Mouse (Mus musculus) MEL (cell line): Measurements from ENCODE around the gene Ptpa. TPM values are rescaled to one million over a fixed set of nuclear protein-coding genes. Genes with fewer than 3 reads are reported as not detected.

Experiments
- DNase-seq: peaks from one replicate; pipeline ENCODE4 v3.0.0; 2011; ENCODE audit warnings: low read depth, low spot score
- H3K27ac ChIP-seq: 2 replicates; pipeline ENCODE4 v1.5.1; 2012; ENCODE audit warnings: low read depth, mild to moderate bottlenecking, control low read depth, low read length, moderate library complexity; ENCODE audit not compliant: control insufficient read depth
- H3K27me3 ChIP-seq, 2 experiments: fragments of 150-350 bp in 1 of 2; sonication (generic) in 1 of 2; 2 replicates each; pipeline ENCODE4 v1.6.1; 2012; ENCODE audit warnings: low read length in 2 of 2, mild to moderate bottlenecking in 2 of 2, improper control_type of control experiment in 1 of 2, moderate library complexity in 1 of 2; ENCODE audit not compliant: insufficient read depth in 2 of 2, control insufficient read depth in 1 of 2
- H3K36me3 ChIP-seq, 2 experiments: 2 replicates each; pipeline ENCODE4 v1.6.1; 2012 to 2014; ENCODE audit warnings: low read length in 2 of 2, improper control_type of control experiment in 1 of 2, inconsistent platforms in 1 of 2, mild to moderate bottlenecking in 1 of 2; ENCODE audit not compliant: insufficient read depth in 2 of 2, control insufficient read depth in 1 of 2
- H3K4me1 ChIP-seq, 2 experiments: fragments of 150-350 bp in 1 of 2; sonication (generic) in 1 of 2; 2 replicates each; pipeline ENCODE4 v1.6.1; 2012; ENCODE audit warnings: low read length in 2 of 2, improper control_type of control experiment in 1 of 2, mild to moderate bottlenecking in 1 of 2; ENCODE audit not compliant: insufficient read depth in 2 of 2, control insufficient read depth in 1 of 2
- H3K4me3 ChIP-seq, 2 experiments: fragments of 150-350 bp in 1 of 2; sonication (generic) in 1 of 2; 2 replicates each; pipeline ENCODE4 v1.5.1; 2012; ENCODE audit warnings: low read depth in 2 of 2, low read length in 2 of 2, mild to moderate bottlenecking in 2 of 2, moderate library complexity in 2 of 2, control low read depth in 1 of 2, improper control_type of control experiment in 1 of 2; ENCODE audit not compliant: control insufficient read depth in 1 of 2, insufficient read depth in 1 of 2
- H3K79me2 ChIP-seq: 2 replicates; pipeline ENCODE4 v1.6.1; 2012; ENCODE audit warnings: mild to moderate bottlenecking, low read length, moderate library complexity; ENCODE audit not compliant: control insufficient read depth, poor library complexity, insufficient read depth
- H3K9ac ChIP-seq: 2 replicates; pipeline ENCODE4 v1.6.1; 2012; ENCODE audit warnings: low read depth, mild to moderate bottlenecking, control low read depth, low read length, moderate library complexity; ENCODE audit not compliant: control insufficient read depth, poor library complexity, severe bottlenecking
- H3K9me3 ChIP-seq: fragments of 150-350 bp; sonication (generic); replicated peaks from 2 replicates; pipeline ENCODE4 v1.6.1; 2012; ENCODE audit warnings: mild to moderate bottlenecking, low read length, improper control_type of control experiment, moderate library complexity; ENCODE audit not compliant: insufficient read depth
- BHLHE40 ChIP-seq: IDR thresholded peaks from 2 replicates; pipeline ENCODE4 v1.6.1; 2012; ENCODE audit warnings: low read depth, mild to moderate bottlenecking, inconsistent platforms, low read length, improper control_type of control experiment, borderline replicate concordance
- CHD1 ChIP-seq: IDR thresholded peaks from 2 replicates; pipeline ENCODE4 v1.6.1; 2012; ENCODE audit warnings: low read depth, mild to moderate bottlenecking, inconsistent platforms, low read length, improper control_type of control experiment
- CHD2 ChIP-seq: IDR thresholded peaks from 2 replicates; pipeline ENCODE4 v1.6.1; 2011; ENCODE audit warnings: low read length, improper control_type of control experiment
- CTCF ChIP-seq, 3 experiments: IDR thresholded peaks in 2 of 3; conservative IDR thresholded peaks in 1 of 3; 2 replicates each; pipeline ENCODE4 v1.5.1; 2011 to 2012; ENCODE audit warnings: low read length in 3 of 3, low read depth in 2 of 3, mild to moderate bottlenecking in 2 of 3, improper control_type of control experiment in 1 of 3, inconsistent platforms in 1 of 3, mixed read lengths in 1 of 3, moderate library complexity in 1 of 3; ENCODE audit not compliant: control insufficient read depth in 1 of 3, insufficient read depth in 1 of 3, poor library complexity in 1 of 3, severe bottlenecking in 1 of 3
- EP300 ChIP-seq, 2 experiments: IDR thresholded peaks; 2 replicates each; pipeline ENCODE4 v1.6.1; 2011; ENCODE audit warnings: improper control_type of control experiment in 2 of 2, low read length in 2 of 2, low read depth in 1 of 2, mild to moderate bottlenecking in 1 of 2
- GABPA ChIP-seq: IDR thresholded peaks from 2 replicates; pipeline ENCODE4 v1.6.1; 2012; ENCODE audit warnings: low read depth, mild to moderate bottlenecking, inconsistent platforms, low read length, improper control_type of control experiment, moderate library complexity
- GATA1 ChIP-seq: IDR thresholded peaks from 2 replicates; pipeline ENCODE4 v1.6.1; 2011; ENCODE audit warnings: low read depth, low read length, improper control_type of control experiment
- JUND ChIP-seq: IDR thresholded peaks from 2 replicates; pipeline ENCODE4 v1.6.1; 2011; ENCODE audit warnings: low read depth, mild to moderate bottlenecking, improper control_type of control experiment, low read length
- KAT2A ChIP-seq: conservative IDR thresholded peaks from 2 replicates; pipeline ENCODE4 v1.6.1; 2012; ENCODE audit warnings: low read depth, low read length, improper control_type of control experiment, inconsistent platforms
- MAZ ChIP-seq: IDR thresholded peaks from 2 replicates; pipeline ENCODE4 v1.6.1; 2012; ENCODE audit warnings: low read depth, mild to moderate bottlenecking, inconsistent platforms, low read length, improper control_type of control experiment
- MEF2A ChIP-seq: IDR thresholded peaks from 2 replicates; pipeline ENCODE4 v1.6.1; 2014; ENCODE audit warnings: low read depth, mild to moderate bottlenecking, inconsistent platforms, low read length, improper control_type of control experiment; ENCODE audit not compliant: poor library complexity, insufficient replicate concordance, severe bottlenecking; ENCODE audit errors: extremely low read depth
- MXI1 ChIP-seq: IDR thresholded peaks from 2 replicates; pipeline ENCODE4 v1.6.1; 2011; ENCODE audit warnings: mild to moderate bottlenecking, low read depth, low read length, improper control_type of control experiment
- MYB ChIP-seq: IDR thresholded peaks from 2 replicates; pipeline ENCODE4 v1.6.1; 2011; ENCODE audit warnings: mild to moderate bottlenecking, low read depth, low read length, improper control_type of control experiment
- MYC ChIP-seq: IDR thresholded peaks from 2 replicates; pipeline ENCODE4 v1.6.1; 2011; ENCODE audit warnings: low read depth, mild to moderate bottlenecking, low read length, improper control_type of control experiment, moderate library complexity
- POLR2A ChIP-seq, 2 experiments: IDR thresholded peaks; 2 replicates each; pipeline ENCODE4 v1.6.1; 2011 to 2012; ENCODE audit warnings: low read length in 2 of 2, mild to moderate bottlenecking in 2 of 2, control low read depth in 1 of 2, improper control_type of control experiment in 1 of 2, low read depth in 1 of 2, moderate library complexity in 1 of 2; ENCODE audit not compliant: control insufficient read depth in 1 of 2, insufficient read depth in 1 of 2, poor library complexity in 1 of 2
- SMC3 ChIP-seq: IDR thresholded peaks from 2 replicates; pipeline ENCODE4 v1.6.1; 2011; ENCODE audit warnings: low read depth, low read length, improper control_type of control experiment
- TAL1 ChIP-seq: IDR thresholded peaks from 2 replicates; pipeline ENCODE4 v1.6.1; 2012; ENCODE audit warnings: mild to moderate bottlenecking, inconsistent platforms, low read length, moderate library complexity, mixed read lengths
- UBTF ChIP-seq: IDR thresholded peaks from 2 replicates; pipeline ENCODE4 v1.6.1; 2012; ENCODE audit warnings: low read depth, mild to moderate bottlenecking, inconsistent platforms, low read length, improper control_type of control experiment, moderate library complexity, borderline replicate concordance; ENCODE audit not compliant: insufficient read depth
- USF1 ChIP-seq: IDR thresholded peaks from 2 replicates; pipeline ENCODE4 v1.6.1; 2014; ENCODE audit warnings: low read depth, mild to moderate bottlenecking, inconsistent platforms, low read length, improper control_type of control experiment, moderate library complexity
- USF2 ChIP-seq, 2 experiments: IDR thresholded peaks; 2 replicates each; pipeline ENCODE4 v1.6.1; 2011 to 2012; ENCODE audit warnings: improper control_type of control experiment in 2 of 2, low read length in 2 of 2, borderline replicate concordance in 1 of 2, inconsistent platforms in 1 of 2, low read depth in 1 of 2, mild to moderate bottlenecking in 1 of 2; ENCODE audit not compliant: insufficient read depth in 1 of 2
- ZKSCAN1 ChIP-seq: IDR thresholded peaks from 2 replicates; pipeline ENCODE4 v1.6.1; 2012; ENCODE audit warnings: low read depth, mild to moderate bottlenecking, inconsistent platforms, low read length, improper control_type of control experiment, moderate library complexity
- ZMIZ1 ChIP-seq: IDR thresholded peaks from 2 replicates; pipeline ENCODE4 v1.6.1; 2012; ENCODE audit warnings: low read depth, mild to moderate bottlenecking, inconsistent platforms, low read length, improper control_type of control experiment, moderate library complexity
- ZNF384 ChIP-seq: IDR thresholded peaks from 2 replicates; pipeline ENCODE4 v1.6.1; 2012; ENCODE audit warnings: low read depth, mild to moderate bottlenecking, inconsistent platforms, low read length, improper control_type of control experiment
- polyA plus RNA-seq, 2 experiments: library from polyadenylated mRNA; stranded (reverse) in 1 of 2; unstranded in 1 of 2; fragments of >175 nt in 1 of 2; fragments of >200 nt in 1 of 2; gene quantifications; 2 replicates each; pipeline versions ENCODE4 v1.2.1 to v1.2.4; 2012; ENCODE audit warnings: low replicate concordance in 2 of 2, low read depth in 1 of 2; ENCODE audit not compliant: insufficient read length in 2 of 2, insufficient read depth in 1 of 2, missing spikeins in 1 of 2
- total RNA-seq: library from RNA; depleted of rRNA; stranded (reverse); fragments of 300-350 nt; gene quantifications from 2 replicates; pipeline ENCODE4 v1.2.3, GENCODE M21; 2012

Ptpa gene
- total and polyA plus RNA-seq, 3 experiments: 159 to 382 TPM; not detected in 1

GRCm38 (mm10) chr2:30450530-30450929, 34.7 kb downstream of the Ptpa start:
- no peaks in the 10 kb centered on the region for H3K9me3 ChIP-seq
- DNase-seq: peak; percentile 57
- peaks cover 0 to 9% of the 10 kb centered on the region in 2 experiments; a peak in 3 of 4 replicates for H3K4me1 ChIP-seq
- peaks cover 2 to 5% of the 10 kb centered on the region in 2 experiments; a peak in 3 of 4 replicates for H3K36me3 ChIP-seq
- H3K4me3 ChIP-seq: no peak overlapping the region
- H3K9ac ChIP-seq: no peak overlapping the region
- H3K79me2 ChIP-seq: no peaks in the 10 kb centered on the region
- TF ChIP-seq SMC3 (peak; percentile 22; the same call in 1 of the 2 replicates), EP300 (IDR thresholded peaks at IDR 0.05; ENCODE audit: low read depth in 1 of 2, low read length in 2 of 2) (no peak), ZNF384 (peak; percentile 93), JUND (no peak), MYC (0 out of 2 replicates have a peak, but pooled peaks have one; percentile 24), POLR2A (IDR thresholded peaks at IDR 0.05; ENCODE audit: control insufficient read depth in 1 of 2, insufficient read depth in 1 of 2, low read depth in 1 of 2, low read length in 2 of 2, poor library complexity in 1 of 2) (0 out of 4 replicates have a peak, but pooled peaks of 1 of the 2 experiments have one; percentile 1), CTCF (IDR thresholded peaks at IDR 0.05 in 2 of 3, conservative IDR thresholded peaks at IDR 0.05 in 1 of 3; ENCODE audit: control insufficient read depth in 1 of 3, insufficient read depth in 1 of 3, low read depth in 2 of 3, low read length in 3 of 3, poor library complexity in 1 of 3, severe bottlenecking in 1 of 3) (peak; percentile 55 to 79 (median 56)), KAT2A (no peak)
- TF ChIP-seq, all 39 proteins: peak for 5
- Histone ChIP-seq H3K27me3 (no peaks in the 10 kb centered on the region), H3K27ac (no peak overlapping the region)

DNA sequence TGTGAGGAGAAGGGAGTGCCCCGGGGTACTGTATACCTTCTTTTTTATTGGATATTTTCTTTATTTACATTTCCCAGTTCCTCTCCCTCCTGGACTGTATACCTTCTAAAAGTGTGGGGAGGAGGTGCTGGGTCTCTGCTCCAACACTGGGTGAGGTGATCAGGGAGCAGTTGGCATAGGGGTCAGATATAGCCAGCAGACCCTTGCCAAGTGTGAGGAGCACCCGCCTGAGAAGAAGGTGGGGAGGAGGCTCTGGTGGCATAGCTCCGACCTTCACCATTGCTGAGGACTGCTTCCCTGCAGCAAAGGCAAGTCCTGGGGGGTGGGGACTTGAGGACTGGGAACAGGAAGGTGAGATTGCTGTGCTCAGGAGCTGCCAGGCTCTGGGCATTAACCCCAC, 35.7 kb downstream of the Ptpa start:
- Histone ChIP-seq H3K9ac (no peak overlapping the region), H3K4me1 (peaks cover 0 to 9% of the 10 kb centered on the region in 2 experiments; a peak in 3 of 4 replicates), H3K27me3 (no peaks in the 10 kb centered on the region), H3K27ac (no peak overlapping the region), H3K36me3 (peaks cover 2 to 5% of the 10 kb centered on the region in 2 experiments; a peak in 3 of 4 replicates), H3K79me2 (no peaks in the 10 kb centered on the region), H3K9me3 (no peaks in the 10 kb centered on the region), H3K4me3 (no peak overlapping the region)
- DNase-seq: no peak
- no peak for TF ChIP-seq GATA1
- no peak for TF ChIP-seq UBTF

DNA sequence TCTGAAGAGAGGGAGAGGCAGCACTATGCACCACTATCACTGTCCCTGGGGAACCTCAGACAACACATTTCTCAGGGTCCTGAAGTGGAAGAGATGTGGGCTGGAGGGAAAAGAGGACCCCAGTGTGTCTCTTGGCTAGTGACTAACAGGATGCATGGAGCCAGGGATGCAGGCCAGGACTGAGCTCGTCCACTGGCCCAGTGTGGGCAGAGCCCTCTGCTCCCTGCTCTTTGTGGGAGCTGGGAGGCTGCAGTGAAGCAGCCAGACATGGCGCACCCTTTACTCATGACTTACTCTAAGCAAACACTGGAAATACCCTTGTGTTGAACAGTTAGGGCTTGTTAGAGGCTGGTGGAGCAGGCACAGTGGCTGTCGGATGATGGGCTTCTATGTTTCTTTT, 37.7 kb downstream of the Ptpa start:
- TF ChIP-seq TAL1: no peak
- no peak for TF ChIP-seq ZNF384
- TF ChIP-seq USF2 (IDR thresholded peaks at IDR 0.05; ENCODE audit: borderline replicate concordance in 1 of 2, insufficient read depth in 1 of 2, low read depth in 1 of 2, low read length in 2 of 2): no peak
- TF ChIP-seq MAZ: no peak
- TF ChIP-seq GABPA: no peak
- TF ChIP-seq MYB: no peak
- no peak for TF ChIP-seq MXI1
- TF ChIP-seq MEF2A: no peak
- TF ChIP-seq BHLHE40: no peak
- TF ChIP-seq USF1: no peak
- no peak for TF ChIP-seq ZMIZ1
- no peak for TF ChIP-seq CHD2
- no peak for TF ChIP-seq ZKSCAN1
- TF ChIP-seq CHD1: no peak
- Histone ChIP-seq H3K36me3 (peaks cover 0 to 5% of the 10 kb centered on the region in 2 experiments; a peak in 3 of 4 replicates), H3K9ac (no peak overlapping the region), H3K79me2 (no peaks in the 10 kb centered on the region), H3K4me1 (peaks cover 0 to 9% of the 10 kb centered on the region in 2 experiments; a peak in 3 of 4 replicates), H3K27ac (no peak overlapping the region), H3K9me3 (no peaks in the 10 kb centered on the region), H3K4me3 (no peak overlapping the region), H3K27me3 (no peaks in the 10 kb centered on the region)
- no peak for DNase-seq
